Mouse (Mus musculus) right cerebral cortex, postnatal 10 days (tissue): ENCODE results near the gene Nmur1.

Source experiments
- DNase-seq, 2 experiments: peaks; one replicate each; pipeline ENCODE4 v3.0.0; 2021; ENCODE audit warnings: low spot score in 2 of 2

Nmur1 gene

GRCm38 (mm10) chr1:86409476-86409875, 16.6 kb downstream of the Nmur1 start:
- DNase-seq, result no peak

GRCm38 (mm10) chr1:86408515-86408914, 17.5 kb downstream of the Nmur1 start:
- DNase-seq, result no peak

GRCm38 (mm10) chr1:86406914-86407313, 19.1 kb downstream of the Nmur1 start:
- DNase-seq, result no peak

- DNase-seq, result no peak
Observed at GRCm38 (mm10) chr1:86406313-86406712, 19.7 kb downstream of the Nmur1 start.

GRCm38 (mm10) chr1:86404834-86405233, 21.2 kb downstream of the Nmur1 start:
- DNase-seq, result no peak

- no peak for DNase-seq
Observed at GRCm38 (mm10) chr1:86400096-86400754, 25.8 kb downstream of the Nmur1 start.

GRCm38 (mm10) chr1:86399322-86399721, 26.7 kb downstream of the Nmur1 start:
- no peak for DNase-seq

GRCm38 (mm10) chr1:86398222-86398621, 27.8 kb downstream of the Nmur1 start:
- no peak for DNase-seq

GRCm38 (mm10) chr1:86397621-86398020, 28.4 kb downstream of the Nmur1 start:
- no peak for DNase-seq

GRCm38 (mm10) chr1:86395897-86396296, 30.1 kb downstream of the Nmur1 start:
- DNase-seq, result no peak

- DNase-seq, result no peak
Observed at GRCm38 (mm10) chr1:86394246-86394645, 31.8 kb downstream of the Nmur1 start.

GRCm38 (mm10) chr1:86393219-86393618, 32.8 kb downstream of the Nmur1 start:
- no peak for DNase-seq

GRCm38 (mm10) chr1:86391425-86391824, 34.6 kb downstream of the Nmur1 start:
- no peak for DNase-seq

GRCm38 (mm10) chr1:86389230-86389629, 36.8 kb downstream of the Nmur1 start:
- peak in 1 of 2 experiments; percentile 77 for DNase-seq

- peak; percentile 55 to 63 for DNase-seq
Observed at GRCm38 (mm10) chr1:86381027-86381426, 45.0 kb downstream of the Nmur1 start.

GRCm38 (mm10) chr1:86379161-86379569, 46.9 kb downstream of the Nmur1 start:
- peak; percentile 39 to 59 for DNase-seq

GRCm38 (mm10) chr1:86378662-86379061, 47.4 kb downstream of the Nmur1 start:
- DNase-seq, result peak in 1 of 2 experiments; percentile 58

GRCm38 (mm10) chr1:86376354-86376753, 49.7 kb downstream of the Nmur1 start:
- DNase-seq, result no peak

- DNase-seq, result peak in 1 of 2 experiments; percentile 64
Observed at GRCm38 (mm10) chr1:86371997-86372396, 54.0 kb downstream of the Nmur1 start.

- no peak for DNase-seq
Observed at GRCm38 (mm10) chr1:86368086-86368485, 57.9 kb downstream of the Nmur1 start.

GRCm38 (mm10) chr1:86363671-86364070, 62.4 kb downstream of the Nmur1 start:
- no peak for DNase-seq

- no peak for DNase-seq
Observed at GRCm38 (mm10) chr1:86361852-86362615, 64.0 kb downstream of the Nmur1 start.

- DNase-seq, result no peak
Observed at GRCm38 (mm10) chr1:86360441-86360840, 65.6 kb downstream of the Nmur1 start.
